Mouse (Mus musculus): ENCODE data around the gene Vwa3a. TPM values are rescaled to one million over a fixed set of nuclear protein-coding genes. Genes with fewer than 3 reads are reported as not detected.
"Not testable (repeated sequence)": the region's sequence is repeated elsewhere in the genome, so short reads cannot be mapped to it uniquely, and the experiment has no call there.

Gene Vwa3a
- 1.4 and 1.7 TPM in 2 replicates for polyA plus RNA-seq (2016; fragmentation: Nextera tagmentation; extraction: Ambion mirVana)

DNA sequence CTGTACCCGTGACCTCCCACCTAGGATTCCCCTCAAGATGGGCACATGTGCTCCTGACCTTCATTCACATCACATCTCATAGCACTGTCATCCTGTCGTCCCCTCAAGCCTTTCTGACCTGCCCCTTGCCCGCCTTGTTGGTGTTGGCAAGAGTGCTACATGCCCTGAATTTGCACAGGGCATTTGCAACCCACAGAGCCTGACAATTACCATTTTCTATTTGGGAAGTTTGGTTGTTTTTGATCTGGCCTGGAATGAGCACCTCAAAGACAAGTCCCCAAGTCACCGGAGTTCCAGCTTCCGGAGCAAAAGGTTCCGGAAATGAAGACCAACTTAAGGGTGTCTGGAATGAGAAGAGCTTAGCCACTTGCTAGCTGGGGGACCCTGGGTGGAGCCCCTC, at the start of gene Vwa3a:
TSS of gene Vwa3a (plus strand) at position 301 of the 400 bp plus-strand sequence.
- ATAC-seq (ENCODE audit: low FRiP score): no peak
- no peak within 1 kb of the TSS for H3K27ac ChIP-seq

DNA sequence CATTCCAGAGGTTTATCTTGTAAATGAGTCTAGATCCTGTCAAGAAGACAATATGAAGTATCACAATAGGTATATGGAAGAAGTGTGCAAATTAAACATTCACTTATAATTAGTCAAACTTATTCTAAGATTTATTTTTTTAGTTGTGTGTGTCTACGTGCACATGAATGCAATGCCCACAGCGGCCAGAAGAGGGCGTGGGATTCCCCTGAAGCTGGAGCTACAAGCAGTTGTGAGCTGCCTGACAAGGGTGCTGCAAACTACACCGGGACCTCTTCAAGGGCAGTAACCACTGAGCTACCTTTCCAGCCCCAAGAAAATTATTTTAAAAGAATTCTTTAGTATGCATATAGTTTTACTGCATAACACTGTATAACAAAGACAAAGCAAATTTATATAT, 48.5 kb upstream of the Vwa3a start:
- H3K9me3 ChIP-seq (replicated peaks): no peaks in the 10 kb centered on the region
- H3K27ac ChIP-seq: no peak overlapping the region
- H3K36me3 ChIP-seq: 0 out of 2 replicates have a peak, but pooled peaks cover 8% of the 10 kb centered on the region
- no peak overlapping the region for H3K4me3 ChIP-seq
- H3K27me3 ChIP-seq: no peaks in the 10 kb centered on the region
- ATAC-seq (ENCODE audit: low FRiP score): no peak
- H3K9ac ChIP-seq: no peak overlapping the region
- no peak overlapping the region for H3K4me2 ChIP-seq (replicated peaks)
- 0 out of 2 replicates have a peak, but pooled peaks cover 2% of the 10 kb centered on the region for H3K4me1 ChIP-seq
- 73% methylated on average over 4 of the region's 4 CpGs for WGBS

More for the DNA sequence above, at the start of gene Vwa3a:
- Histone ChIP-seq H3K4me2 (replicated peaks) (no peak within 1 kb of the TSS), H3K27me3 (no peaks in the 10 kb centered on the region), H3K4me1 (peaks cover 10% of the 10 kb centered on the region), H3K4me3 (no peak within 1 kb of the TSS), H3K9ac (no peak within 1 kb of the TSS), H3K36me3 (peaks cover 6% of the 10 kb centered on the region; the same call in 1 of the 2 replicates), H3K9me3 (replicated peaks) (no peaks in the 10 kb centered on the region)
- 76% methylated on average over 6 of the region's 6 CpGs for WGBS

DNA sequence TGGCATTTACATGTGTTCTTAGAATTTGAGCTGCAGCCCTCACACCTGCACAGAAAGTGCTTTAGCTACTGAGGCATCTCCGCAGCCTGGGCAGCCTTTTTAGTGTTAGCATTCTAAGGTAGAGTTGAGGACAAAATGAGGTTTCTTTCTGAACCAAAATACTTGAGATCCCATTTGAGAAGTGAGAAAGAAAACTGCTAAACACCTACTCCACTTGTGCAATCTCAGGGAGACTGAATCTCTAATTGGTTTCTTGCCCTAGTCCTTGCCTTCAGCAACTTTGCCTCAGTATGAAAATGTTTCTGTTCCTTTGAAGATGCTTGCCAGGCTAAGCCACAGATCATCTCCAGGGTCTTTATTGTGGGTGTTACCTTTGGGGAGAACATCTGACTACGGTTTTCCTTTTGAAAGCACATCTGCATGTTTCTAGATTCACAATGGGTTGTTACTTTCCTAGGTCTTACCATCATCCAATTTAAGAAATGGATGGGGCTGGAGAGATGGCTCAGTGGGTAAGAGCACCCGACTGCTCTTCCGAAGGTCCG, 45.2 kb upstream of the Vwa3a start:
- Histone ChIP-seq H3K4me1 (0 out of 2 replicates have a peak, but pooled peaks cover 2% of the 10 kb centered on the region), H3K27me3 (no peaks in the 10 kb centered on the region), H3K4me3 (no peak overlapping the region), H3K9ac (no peak overlapping the region), H3K27ac (no peak overlapping the region), H3K9me3 (replicated peaks) (no peaks in the 10 kb centered on the region), H3K36me3 (0 out of 2 replicates have a peak, but pooled peaks cover 8% of the 10 kb centered on the region), H3K4me2 (replicated peaks) (no peak overlapping the region)
- WGBS: 98% methylated on average over 5 of the region's 5 CpGs
- no peak for ATAC-seq (ENCODE audit: low FRiP score)

DNA sequence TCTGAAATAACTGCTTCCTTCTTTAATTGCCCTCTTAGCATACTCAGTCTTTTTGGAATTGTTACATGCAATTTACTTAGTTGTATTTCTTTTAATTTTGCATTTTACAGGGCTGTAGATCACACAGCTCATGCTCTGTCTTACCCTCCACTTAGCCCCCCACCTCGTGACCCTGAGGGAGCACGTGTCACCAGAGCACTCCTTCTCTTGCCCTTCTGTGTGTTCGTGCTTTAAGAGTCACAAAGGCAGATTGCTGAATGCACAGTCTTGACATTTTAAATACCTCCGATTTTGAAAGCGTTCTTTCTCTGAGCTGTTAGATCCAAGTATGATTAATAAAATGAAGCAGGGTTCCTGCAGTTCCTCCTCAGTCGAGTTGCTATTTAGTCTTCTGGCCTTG, 43.9 kb upstream of the Vwa3a start:
- H3K4me2 ChIP-seq (replicated peaks): no peak overlapping the region
- 0 out of 2 replicates have a peak, but pooled peaks cover 8% of the 10 kb centered on the region for H3K36me3 ChIP-seq
- no peaks in the 10 kb centered on the region for H3K9me3 ChIP-seq (replicated peaks)
- H3K27ac ChIP-seq: no peak overlapping the region
- WGBS: 21% methylated on average over 6 of the region's 6 CpGs
- H3K27me3 ChIP-seq: no peaks in the 10 kb centered on the region
- no peak for ATAC-seq (ENCODE audit: low FRiP score)
- H3K9ac ChIP-seq: no peak overlapping the region
- 0 out of 2 replicates have a peak, but pooled peaks cover 2% of the 10 kb centered on the region for H3K4me1 ChIP-seq
- H3K4me3 ChIP-seq: no peak overlapping the region

DNA sequence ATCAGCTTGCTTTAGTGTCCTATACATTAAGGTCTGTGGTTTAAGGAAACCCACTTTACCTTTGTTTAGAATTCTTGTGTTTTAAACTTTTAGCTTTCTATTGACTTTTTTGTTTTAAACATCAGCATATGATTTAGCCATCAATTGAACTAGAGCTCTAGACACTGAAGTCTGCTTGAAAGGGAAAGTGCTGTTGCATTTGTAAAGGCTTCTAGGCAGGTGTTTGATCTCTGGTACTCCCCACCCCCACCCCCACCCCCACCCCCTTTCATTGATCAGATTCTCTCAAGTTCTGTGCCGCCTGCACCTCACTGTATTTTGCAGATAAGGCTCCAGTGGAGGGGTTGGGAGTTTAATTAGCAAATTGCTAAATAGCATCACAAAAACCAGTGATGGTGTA, 43.5 kb upstream of the Vwa3a start:
- no peak for ATAC-seq (ENCODE audit: low FRiP score)

DNA sequence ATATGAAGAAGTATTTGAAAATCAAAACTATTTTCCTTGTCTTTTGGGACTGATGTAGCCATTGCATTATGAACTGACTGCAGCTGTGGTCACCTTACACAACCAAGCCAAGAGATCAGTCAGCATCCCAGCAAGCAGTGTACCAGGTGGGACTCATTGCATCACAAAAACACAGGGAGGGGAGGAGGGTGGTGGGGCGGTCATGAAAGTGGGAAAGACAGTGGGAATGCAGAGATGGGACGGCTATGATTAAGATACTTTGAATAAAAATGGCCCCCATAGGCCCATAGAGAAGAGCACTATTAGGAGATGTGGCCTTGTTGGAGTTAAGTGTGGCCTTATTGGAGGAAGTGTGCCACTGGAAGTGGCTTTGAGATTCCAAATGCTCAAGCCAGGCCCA, 42.8 kb upstream of the Vwa3a start:
- Histone ChIP-seq H3K27me3 (no peaks in the 10 kb centered on the region), H3K36me3 (0 out of 2 replicates have a peak, but pooled peaks cover 8% of the 10 kb centered on the region), H3K4me1 (0 out of 2 replicates have a peak, but pooled peaks cover 2% of the 10 kb centered on the region), H3K4me3 (no peak overlapping the region), H3K9me3 (replicated peaks) (no peaks in the 10 kb centered on the region), H3K9ac (no peak overlapping the region), H3K27ac (no peak overlapping the region), H3K4me2 (replicated peaks) (no peak overlapping the region)
- WGBS: 86% methylated on average over 2 of the region's 2 CpGs
- ATAC-seq (ENCODE audit: low FRiP score): no peak

More for the DNA sequence above, 43.5 kb upstream of the Vwa3a start:
- Histone ChIP-seq H3K27me3 (no peaks in the 10 kb centered on the region), H3K9me3 (replicated peaks) (no peaks in the 10 kb centered on the region), H3K4me2 (replicated peaks) (no peak overlapping the region), H3K27ac (no peak overlapping the region), H3K4me1 (0 out of 2 replicates have a peak, but pooled peaks cover 2% of the 10 kb centered on the region), H3K4me3 (no peak overlapping the region), H3K9ac (no peak overlapping the region), H3K36me3 (0 out of 2 replicates have a peak, but pooled peaks cover 8% of the 10 kb centered on the region)
- WGBS: 53% methylated on average over 1 of the region's 1 CpGs

DNA sequence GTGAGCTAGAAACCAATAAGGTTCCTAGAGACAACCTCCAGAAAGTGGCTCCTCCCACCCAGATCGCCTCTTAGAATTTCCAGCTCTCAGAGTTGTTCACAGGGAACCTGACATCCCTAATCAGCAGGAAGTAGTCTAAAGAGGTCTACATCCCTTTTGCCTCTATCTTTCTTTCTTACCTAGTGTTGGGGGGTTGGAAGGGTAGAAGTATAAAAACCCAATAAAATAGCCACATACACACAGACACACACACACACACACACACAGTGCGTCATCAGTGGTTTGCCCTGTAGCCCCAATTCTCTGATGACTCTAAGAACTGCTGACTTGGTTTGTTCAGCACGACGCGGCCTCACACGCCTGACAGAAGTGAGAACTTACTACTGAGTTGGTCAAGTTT, 39.5 kb upstream of the Vwa3a start:
- H3K9me3 ChIP-seq (replicated peaks): no peaks in the 10 kb centered on the region
- H3K9ac ChIP-seq: no peak overlapping the region
- no peaks in the 10 kb centered on the region for H3K27me3 ChIP-seq
- no peaks in the 10 kb centered on the region for H3K36me3 ChIP-seq
- H3K4me1 ChIP-seq: 0 out of 2 replicates have a peak, but pooled peaks cover 2% of the 10 kb centered on the region
- H3K4me2 ChIP-seq (replicated peaks): no peak overlapping the region
- no peak for ATAC-seq (ENCODE audit: low FRiP score)
- no peak overlapping the region for H3K27ac ChIP-seq
- H3K4me3 ChIP-seq: no peak overlapping the region
- 88% methylated on average over 6 of the region's 6 CpGs for WGBS

DNA sequence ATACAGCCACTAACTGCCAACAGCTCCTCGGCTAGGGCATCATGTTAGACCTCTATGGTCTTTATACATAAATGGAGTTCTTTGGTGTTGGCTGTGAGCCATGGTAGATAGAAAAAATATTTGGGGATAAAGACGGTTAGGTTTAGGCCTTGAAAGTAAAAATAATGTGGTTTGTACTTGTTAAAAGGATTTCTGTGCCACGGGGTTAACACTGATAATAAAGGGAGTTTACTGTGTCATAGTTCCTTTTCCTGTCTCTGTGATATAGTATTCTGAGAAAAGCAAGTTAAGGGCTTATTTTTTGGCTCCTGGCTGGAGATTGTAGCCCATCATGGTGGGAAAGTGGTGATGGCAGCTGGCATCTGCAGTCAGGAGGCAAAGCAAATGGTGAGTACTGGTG, 35.2 kb upstream of the Vwa3a start:
- Histone ChIP-seq H3K27me3 (no peaks in the 10 kb centered on the region), H3K9me3 (replicated peaks) (no peaks in the 10 kb centered on the region), H3K4me2 (replicated peaks) (no peak overlapping the region), H3K27ac (no peak overlapping the region), H3K9ac (no peak overlapping the region), H3K4me3 (no peak overlapping the region), H3K4me1 (no peaks in the 10 kb centered on the region), H3K36me3 (no peaks in the 10 kb centered on the region)
- 94% methylated on average over 3 of the region's 3 CpGs for WGBS
- no peak for ATAC-seq (ENCODE audit: low FRiP score)

DNA sequence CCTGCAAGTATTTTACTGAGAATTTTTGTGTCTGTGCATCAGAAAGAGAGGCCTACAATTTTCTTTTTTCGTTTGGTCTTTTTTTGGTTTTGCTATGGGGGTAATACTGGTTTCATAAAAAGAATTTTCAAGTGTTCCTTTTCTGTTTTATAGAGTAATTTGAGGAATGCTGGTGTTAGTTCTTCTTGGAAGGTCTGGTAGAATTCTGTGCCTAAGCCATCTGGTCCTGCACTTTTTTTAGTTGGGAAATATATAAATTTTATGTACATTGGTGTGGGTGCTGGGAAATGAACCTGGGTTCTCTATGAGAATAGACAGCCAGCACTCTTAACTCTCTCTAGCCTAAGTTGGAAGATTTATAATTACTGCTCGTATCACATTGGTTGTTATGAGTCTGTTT, 27.0 kb upstream of the Vwa3a start:
- Histone ChIP-seq H3K4me3 (no peak overlapping the region), H3K4me2 (replicated peaks) (no peak overlapping the region), H3K27me3 (no peaks in the 10 kb centered on the region), H3K36me3 (peaks cover 5% of the 10 kb centered on the region; the same call in 1 of the 2 replicates), H3K4me1 (no peaks in the 10 kb centered on the region), H3K9me3 (replicated peaks) (no peaks in the 10 kb centered on the region), H3K9ac (no peak overlapping the region), H3K27ac (no peak overlapping the region)
- no peak for ATAC-seq (ENCODE audit: low FRiP score)
- 95% methylated on average over 2 of the region's 2 CpGs for WGBS

DNA sequence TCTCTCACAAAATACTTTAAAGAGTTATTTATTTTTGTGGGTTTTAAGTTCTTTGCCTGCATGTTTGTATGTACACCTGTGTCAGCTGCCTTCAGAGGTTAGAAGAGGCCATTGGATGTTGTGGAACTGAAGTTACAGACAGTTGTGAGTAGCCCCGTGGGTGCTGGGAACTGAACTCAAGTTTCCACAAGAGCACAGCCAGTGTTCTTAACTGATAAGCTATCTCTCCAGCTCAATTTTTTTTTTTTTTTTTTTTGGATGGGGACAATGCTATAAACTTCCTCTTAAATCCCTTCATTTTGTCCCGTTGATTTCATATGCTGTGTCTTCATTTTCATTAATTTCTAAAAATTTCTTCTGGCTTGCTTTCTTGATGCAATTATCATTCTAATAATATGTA, 25.9 kb upstream of the Vwa3a start:
- no peak overlapping the region for H3K27ac ChIP-seq
- no peak for ATAC-seq (ENCODE audit: low FRiP score)
- no peak overlapping the region for H3K4me2 ChIP-seq (replicated peaks)
- H3K27me3 ChIP-seq: no peaks in the 10 kb centered on the region
- H3K4me3 ChIP-seq: no peak overlapping the region
- peaks cover 5% of the 10 kb centered on the region; the same call in 1 of the 2 replicates for H3K36me3 ChIP-seq
- 91% methylated on average over 2 of the region's 2 CpGs for WGBS
- no peak overlapping the region for H3K9ac ChIP-seq
- H3K9me3 ChIP-seq (replicated peaks): no peaks in the 10 kb centered on the region
- H3K4me1 ChIP-seq: 0 out of 2 replicates have a peak, but pooled peaks cover 3% of the 10 kb centered on the region

DNA sequence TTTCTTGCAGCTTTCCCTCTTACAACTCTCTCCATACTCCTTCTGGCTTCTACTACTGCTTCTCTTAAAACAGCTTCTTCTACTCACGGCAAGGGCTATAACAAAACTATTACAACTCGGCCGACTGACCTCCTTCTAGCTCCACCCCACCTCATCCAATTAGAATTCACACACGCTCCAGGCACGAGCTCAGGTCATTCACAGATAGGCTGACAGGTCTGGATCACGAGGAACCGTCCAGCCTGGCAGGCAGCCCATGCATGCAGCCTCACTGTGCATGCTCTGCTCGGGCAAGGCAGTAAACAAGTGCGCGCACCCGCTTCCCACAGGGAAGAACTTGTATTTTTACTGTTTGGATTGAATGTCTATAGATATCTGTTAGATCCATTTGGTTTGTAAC, 25.2 kb upstream of the Vwa3a start:
- ATAC-seq (ENCODE audit: low FRiP score); H3K27me3 ChIP-seq; H3K4me2 ChIP-seq (replicated peaks); H3K9ac ChIP-seq; H3K4me1 ChIP-seq; H3K27ac ChIP-seq; H3K4me3 ChIP-seq; H3K36me3 ChIP-seq; H3K9me3 ChIP-seq (replicated peaks): not testable (repeated sequence)
- 92% methylated on average over 11 of the region's 11 CpGs for WGBS

DNA sequence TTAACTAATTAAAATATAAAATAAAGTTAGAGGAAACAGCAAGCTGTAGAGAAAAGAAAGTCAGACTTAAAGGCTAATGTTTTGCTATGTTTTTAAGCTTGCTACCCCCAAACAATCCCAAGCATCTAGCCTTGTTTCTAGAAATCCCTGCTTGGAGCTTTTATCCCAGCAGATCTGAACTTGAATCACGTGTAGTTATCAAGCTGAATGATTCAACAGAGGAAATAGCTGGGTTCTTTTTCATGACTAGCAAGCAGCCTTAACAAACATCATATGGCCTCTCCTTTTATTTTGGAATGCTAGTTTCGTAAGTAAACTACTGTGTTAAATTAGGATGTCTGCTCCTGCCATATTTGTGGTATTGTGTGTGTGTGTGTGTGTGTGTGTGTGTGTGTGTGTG, 21.9 kb upstream of the Vwa3a start:
- H3K9ac ChIP-seq: no peak overlapping the region
- no peak overlapping the region for H3K4me2 ChIP-seq (replicated peaks)
- no peak for ATAC-seq (ENCODE audit: low FRiP score)
- peaks cover 5% of the 10 kb centered on the region; the same call in 1 of the 2 replicates for H3K36me3 ChIP-seq
- no peak overlapping the region for H3K27ac ChIP-seq
- H3K4me1 ChIP-seq: 0 out of 2 replicates have a peak, but pooled peaks cover 3% of the 10 kb centered on the region
- WGBS: 81% methylated on average over 2 of the region's 2 CpGs
- H3K4me3 ChIP-seq: no peak overlapping the region
- no peaks in the 10 kb centered on the region for H3K27me3 ChIP-seq
- H3K9me3 ChIP-seq (replicated peaks): no peaks in the 10 kb centered on the region

DNA sequence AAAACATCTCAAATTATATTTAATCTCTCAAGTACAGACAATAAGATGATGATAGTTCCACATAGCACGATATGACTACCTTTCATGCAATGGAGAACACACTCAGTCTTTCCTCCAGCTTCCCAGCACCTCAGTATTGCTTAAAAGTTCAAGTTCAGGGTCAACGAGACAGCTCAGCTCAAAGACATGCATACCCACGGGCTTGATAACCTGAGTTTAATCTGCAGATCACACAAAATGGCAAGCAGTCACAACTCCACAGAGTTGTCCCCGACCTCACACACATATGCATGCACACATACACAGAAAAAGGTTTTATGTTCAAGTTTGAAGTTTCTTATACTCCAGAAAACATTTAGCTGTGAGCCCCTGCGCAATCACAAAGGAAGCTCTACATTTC, 18.1 kb upstream of the Vwa3a start:
- H3K36me3 ChIP-seq: 0 out of 2 replicates have a peak, but pooled peaks cover 4% of the 10 kb centered on the region
- ATAC-seq (ENCODE audit: low FRiP score): no peak
- H3K9ac ChIP-seq: no peak overlapping the region
- no peaks in the 10 kb centered on the region for H3K27me3 ChIP-seq
- no peak overlapping the region for H3K27ac ChIP-seq
- H3K4me2 ChIP-seq (replicated peaks): no peak overlapping the region
- peaks cover 15% of the 10 kb centered on the region for H3K4me1 ChIP-seq
- H3K9me3 ChIP-seq (replicated peaks): no peaks in the 10 kb centered on the region
- 92% methylated on average over 5 of the region's 5 CpGs for WGBS
- no peak overlapping the region for H3K4me3 ChIP-seq

Data from hindbrain, embryonic 12.5 days (tissue).